Mouse (Mus musculus): ENCODE results near the gene Arnt2. TPM values are rescaled to one million over a fixed set of nuclear protein-coding genes. Genes with fewer than 3 reads are reported as not detected.

Arnt2 gene
- total RNA-seq, 2 experiments from 2014 or later: not detected

- no peak for ATAC-seq (ENCODE audit: poor library complexity, severe bottlenecking)
Measured at GRCm38 (mm10) chr7:84349976-84350375, 60.0 kb downstream of the Arnt2 start.

GRCm38 (mm10) chr7:84348145-84348911 lies 61.6 kb downstream of the Arnt2 start:
- ATAC-seq (ENCODE audit: poor library complexity, severe bottlenecking): no peak

- ATAC-seq (ENCODE audit: poor library complexity, severe bottlenecking): no peak
Measured at GRCm38 (mm10) chr7:84343160-84343559, 66.8 kb downstream of the Arnt2 start.

DNA sequence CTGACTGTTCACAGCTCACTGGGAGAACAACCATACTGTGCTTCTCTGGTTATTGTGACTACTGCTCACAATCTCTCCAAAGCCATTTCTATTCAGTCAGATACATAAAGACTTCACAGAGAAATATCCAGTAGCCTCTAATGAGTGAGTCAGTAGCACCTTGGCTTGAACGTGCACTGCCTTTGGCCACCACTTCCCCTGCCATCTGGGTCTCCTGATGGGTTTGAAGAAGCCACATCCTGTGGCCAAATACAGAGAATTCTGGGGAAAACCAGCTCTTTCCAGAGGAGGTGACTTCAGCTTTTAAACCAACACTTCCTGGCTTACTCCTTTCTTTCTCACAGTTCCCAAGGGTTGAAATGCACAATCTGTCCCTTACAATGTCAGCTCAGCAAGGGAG lies 69.0 kb downstream of the Arnt2 start:
- no peak for ATAC-seq (ENCODE audit: poor library complexity, severe bottlenecking)

DNA sequence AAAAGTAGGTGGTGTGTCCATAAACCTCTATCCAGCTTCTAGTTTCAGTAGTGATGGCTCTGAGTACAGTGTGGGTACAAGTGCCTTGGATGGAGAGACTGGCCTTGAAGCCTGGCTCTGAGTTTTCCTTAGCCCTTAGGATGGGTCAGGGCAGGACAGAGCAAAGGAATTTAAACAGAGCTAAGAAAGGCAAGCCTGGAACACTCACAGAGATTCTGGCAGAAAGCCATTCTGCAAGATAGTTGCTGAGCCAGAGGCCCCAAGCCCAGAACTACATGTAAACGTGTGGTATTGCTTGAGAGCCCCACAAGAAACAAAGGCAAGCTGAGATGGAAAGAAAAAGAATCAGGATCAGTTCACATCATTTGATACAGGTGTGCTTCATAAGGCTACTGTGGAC lies 70.8 kb downstream of the Arnt2 start:
- ATAC-seq (ENCODE audit: poor library complexity, severe bottlenecking): no peak

DNA sequence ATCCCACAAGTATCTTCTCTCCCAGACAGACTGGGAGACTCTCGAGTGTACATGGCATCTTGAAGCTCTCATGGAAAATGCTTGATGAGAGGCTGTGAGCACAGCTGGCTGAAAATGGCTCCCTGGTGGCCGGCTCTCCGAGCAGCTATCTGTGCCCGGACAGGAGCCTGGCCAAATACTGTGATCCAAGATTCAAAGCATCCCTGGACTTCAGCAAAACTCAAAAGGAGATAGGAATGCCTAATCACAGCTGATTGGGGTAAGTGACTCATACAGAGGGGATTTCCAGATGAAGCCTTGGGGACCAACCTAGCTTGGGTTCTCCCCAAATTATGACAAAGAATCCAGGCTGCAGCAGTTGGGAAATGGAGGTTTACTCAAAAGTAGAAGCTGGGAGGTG lies 72.2 kb downstream of the Arnt2 start:
- no peak for ATAC-seq (ENCODE audit: poor library complexity, severe bottlenecking)

DNA sequence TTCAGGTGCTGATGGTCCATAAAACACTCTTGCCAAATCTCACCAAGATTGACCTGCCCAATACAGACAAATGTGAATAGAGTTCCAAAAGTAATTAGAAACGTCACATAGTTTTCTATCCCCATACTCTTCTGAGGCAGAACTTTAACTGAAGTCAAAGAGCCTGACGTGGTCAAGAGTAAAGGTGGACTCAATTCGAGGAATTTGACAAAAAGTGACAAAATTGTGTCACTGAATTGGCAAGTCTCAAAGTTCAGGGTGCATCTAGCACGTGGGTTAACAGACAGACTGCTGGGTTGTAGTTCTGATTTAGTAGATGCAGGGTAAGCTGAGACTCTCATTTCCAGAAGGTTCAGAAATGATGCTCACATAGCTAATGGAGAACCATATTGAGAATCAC lies 73.1 kb downstream of the Arnt2 start:
- ATAC-seq (ENCODE audit: poor library complexity, severe bottlenecking): no peak

DNA sequence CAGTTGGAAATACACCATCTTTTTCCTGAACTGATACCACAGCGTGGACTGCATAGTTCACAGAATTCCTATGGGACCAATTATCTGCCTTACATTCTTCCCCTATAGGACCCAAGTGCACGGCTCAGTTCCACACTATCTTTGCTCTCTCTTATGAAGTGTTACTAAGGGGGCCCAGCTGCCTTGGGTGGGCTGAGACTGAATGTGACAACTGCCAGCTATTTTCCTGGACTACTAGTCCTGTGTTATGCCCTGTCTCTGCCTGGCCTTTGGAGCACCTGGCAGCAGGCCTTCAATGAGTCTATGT lies 73.4 kb downstream of the Arnt2 start:
- no peak for ATAC-seq (ENCODE audit: poor library complexity, severe bottlenecking)

- ATAC-seq (ENCODE audit: poor library complexity, severe bottlenecking): no peak
Measured at GRCm38 (mm10) chr7:84335766-84336579, 74.0 kb downstream of the Arnt2 start.

- no peak for ATAC-seq (ENCODE audit: poor library complexity, severe bottlenecking)
Measured at GRCm38 (mm10) chr7:84333996-84334395, 76.0 kb downstream of the Arnt2 start.

- ATAC-seq (ENCODE audit: poor library complexity, severe bottlenecking): no peak
Measured at GRCm38 (mm10) chr7:84332295-84333168, 77.4 kb downstream of the Arnt2 start.

DNA sequence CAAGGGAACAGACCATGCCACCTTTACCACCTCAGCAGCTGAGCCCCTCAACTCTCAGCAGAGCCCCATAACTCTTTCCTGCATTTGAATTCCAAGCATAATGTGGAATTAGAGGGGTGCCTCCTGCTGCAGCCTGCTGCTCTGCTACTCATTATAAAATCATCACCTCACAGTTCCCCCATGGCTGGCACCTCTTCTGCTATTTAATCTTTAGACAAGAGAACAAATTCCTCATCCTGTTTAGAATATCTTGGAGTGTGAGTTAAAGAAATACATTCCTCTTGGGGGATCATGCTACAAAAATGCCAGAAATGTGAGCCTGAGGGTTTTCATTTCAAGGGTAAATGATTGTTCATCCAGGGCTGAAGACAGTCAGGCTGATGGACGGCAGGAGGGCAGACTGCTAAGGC lies 80.8 kb downstream of the Arnt2 start:
- ATAC-seq (ENCODE audit: poor library complexity, severe bottlenecking): no peak

DNA sequence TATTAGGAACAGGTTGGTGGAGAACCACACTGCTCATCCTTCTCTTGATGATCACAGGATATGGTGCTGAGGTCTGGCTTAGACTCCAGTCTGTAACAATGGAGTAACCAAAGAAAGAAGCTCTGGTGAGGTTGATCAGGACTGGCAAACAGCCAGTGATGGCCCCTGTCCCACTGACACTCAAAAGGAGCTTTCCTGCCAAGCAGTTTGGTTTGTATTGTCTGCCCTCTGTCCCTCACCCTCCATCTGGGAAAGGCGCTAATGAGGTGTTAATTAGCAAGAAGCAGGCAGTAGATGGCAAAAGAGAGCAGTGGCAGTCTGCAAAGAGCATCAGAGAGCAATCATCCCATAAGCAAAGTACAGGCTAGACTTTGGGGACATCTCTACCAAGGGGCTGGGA lies 81.2 kb downstream of the Arnt2 start:
- ATAC-seq (ENCODE audit: poor library complexity, severe bottlenecking): no peak

GRCm38 (mm10) chr7:84325570-84326328 lies 84.2 kb downstream of the Arnt2 start:
- ATAC-seq (ENCODE audit: poor library complexity, severe bottlenecking): peak; percentile 54

GRCm38 (mm10) chr7:84321542-84321941 lies 88.4 kb downstream of the Arnt2 start:
- peak; percentile 27; the same call in 1 of the 2 replicates for ATAC-seq (ENCODE audit: poor library complexity, severe bottlenecking)

DNA sequence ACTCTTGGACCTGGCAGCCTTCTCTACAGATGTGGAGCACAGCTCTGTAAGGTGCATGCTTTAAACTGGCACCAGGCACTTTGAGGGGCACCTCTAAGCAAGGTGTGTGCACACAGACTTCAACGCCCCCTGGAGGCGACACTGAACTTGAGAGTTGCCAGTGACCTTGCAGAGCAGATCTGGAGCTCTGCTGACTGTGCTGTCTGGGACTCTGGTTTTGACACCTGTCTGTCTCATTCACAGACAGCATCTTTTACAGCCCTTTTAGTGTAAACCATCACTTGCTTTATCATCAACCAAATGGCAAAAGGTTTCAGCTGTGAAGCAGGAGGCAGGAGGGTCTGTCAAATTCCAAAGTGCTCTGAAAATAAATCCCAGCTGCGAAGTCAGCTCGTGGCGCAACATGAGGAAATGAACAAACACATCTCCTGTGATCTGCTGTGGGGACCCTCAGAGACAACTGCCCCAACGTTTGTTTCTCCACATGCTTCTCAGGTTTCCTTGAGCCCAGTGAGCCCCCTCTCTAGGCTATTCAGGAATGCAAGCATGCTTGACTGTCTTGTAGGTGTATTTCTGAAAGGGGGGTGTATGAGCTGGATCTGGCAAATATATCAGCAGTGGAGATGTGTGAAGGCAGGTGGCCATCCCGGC lies 94.5 kb downstream of the Arnt2 start:
- ATAC-seq (ENCODE audit: poor library complexity, severe bottlenecking): no peak

- no peak for ATAC-seq (ENCODE audit: poor library complexity, severe bottlenecking)
Measured at GRCm38 (mm10) chr7:84314742-84315141, 95.2 kb downstream of the Arnt2 start.

DNA sequence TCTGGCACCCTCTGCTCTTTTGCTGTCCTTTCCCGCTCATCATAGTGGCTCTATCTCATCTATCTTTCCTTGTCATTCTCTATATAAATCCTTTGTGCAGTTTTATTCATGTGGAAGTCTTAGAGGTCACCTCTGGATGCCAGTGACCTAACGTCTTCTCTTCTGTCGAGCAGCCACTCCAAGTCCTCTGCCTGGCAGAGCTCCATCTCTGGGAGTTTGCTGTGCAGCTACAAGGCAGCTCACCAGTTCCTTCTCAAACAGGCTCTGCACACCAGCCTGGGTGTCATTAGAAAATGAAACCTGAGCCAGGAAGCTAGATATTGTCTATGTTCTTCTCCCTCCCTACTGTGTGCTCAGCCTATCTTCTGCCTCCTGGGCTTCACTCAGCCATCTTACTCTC lies 98.4 kb downstream of the Arnt2 start:
- no peak for ATAC-seq (ENCODE audit: poor library complexity, severe bottlenecking)

DNA sequence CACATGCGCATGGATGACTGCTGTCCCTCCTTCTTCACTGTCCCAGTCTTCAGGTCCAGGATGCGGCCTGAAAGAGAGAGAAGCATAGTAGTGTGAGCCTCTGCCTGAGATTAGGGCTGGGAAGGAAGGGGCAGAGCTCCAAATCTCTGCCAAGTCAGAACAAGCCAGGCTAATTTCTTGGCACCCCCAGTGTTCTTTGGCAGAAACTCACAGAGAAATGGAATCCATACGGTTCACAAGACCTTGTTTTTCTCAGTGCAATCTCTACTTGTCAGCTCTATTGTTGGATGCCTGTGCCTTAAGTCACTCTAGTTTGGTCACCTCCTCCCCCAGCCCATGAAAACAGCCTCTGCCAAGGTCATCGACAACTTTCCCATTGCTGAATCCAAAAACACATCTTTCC lies 99.1 kb downstream of the Arnt2 start:
- no peak for ATAC-seq (ENCODE audit: poor library complexity, severe bottlenecking)

DNA sequence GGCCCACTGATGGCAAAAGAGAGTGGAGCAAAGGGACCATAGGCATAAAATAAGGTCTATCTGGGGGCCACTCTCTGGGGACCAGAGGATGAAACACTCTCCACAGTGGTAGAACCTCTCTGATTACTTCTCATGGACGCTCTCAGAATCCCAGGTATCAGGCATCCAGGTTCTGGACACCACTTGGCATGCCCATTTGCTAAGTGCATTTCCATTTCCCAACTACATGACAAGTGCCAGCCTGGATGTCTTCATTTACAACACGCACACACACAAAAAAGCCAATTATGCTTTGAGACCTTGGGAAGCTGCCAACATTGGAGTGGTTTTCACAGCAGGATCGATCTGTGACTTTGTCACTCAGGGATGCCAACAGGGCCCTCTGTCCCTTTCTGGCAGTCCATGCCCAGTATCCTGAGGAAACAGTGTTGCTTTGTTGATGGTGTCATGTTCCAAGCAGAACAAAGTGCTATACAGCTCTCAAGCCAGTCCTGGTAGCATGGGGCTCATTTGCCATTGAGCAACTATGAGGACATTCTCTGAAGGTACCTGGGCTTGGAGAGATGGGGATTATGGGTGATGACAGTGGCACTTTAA lies 102.5 kb downstream of the Arnt2 start:
- no peak for ATAC-seq (ENCODE audit: poor library complexity, severe bottlenecking)
